Mouse (Mus musculus) forebrain, postnatal 0 days (tissue): ENCODE results near the gene Cyth2. TPM values are rescaled to one million over a fixed set of nuclear protein-coding genes. Genes with fewer than 3 reads are reported as not detected.

Experiments
- ATAC-seq: fragments of 200-750 bp; cut with Nextera tagmentation; 2 replicates; pipeline ENCODE4 v1.8.0; 2017; ENCODE audit warnings: mild to moderate bottlenecking, moderate library complexity
- DNase-seq: peaks from one replicate; pipeline ENCODE4 v3.0.0-alpha.2; 2015
- H3K27ac ChIP-seq: fragments of 300-500 bp; sonication (generic); 2 replicates; pipeline ENCODE4 v1.5.1; 2014; ENCODE audit warnings: low read depth, mild to moderate bottlenecking, antibody characterized with exemption, low read length, moderate library complexity, mixed read lengths
- H3K27me3 ChIP-seq: fragments of 300-500 bp; sonication (generic); 2 replicates; pipeline ENCODE4 v1.6.1; 2014; ENCODE audit warnings: mild to moderate bottlenecking, low read length, mixed read lengths; ENCODE audit not compliant: insufficient read depth
- H3K36me3 ChIP-seq: fragments of 300-500 bp; sonication (generic); 2 replicates; pipeline ENCODE4 v1.6.1; 2014; ENCODE audit warnings: mild to moderate bottlenecking, moderate library complexity; ENCODE audit not compliant: insufficient read depth
- H3K4me1 ChIP-seq: fragments of 300-500 bp; sonication (generic); 2 replicates; pipeline ENCODE4 v1.6.1; 2014; ENCODE audit warnings: antibody characterized with exemption; ENCODE audit not compliant: insufficient read depth
- H3K4me2 ChIP-seq: fragments of 300-500 bp; sonication (generic); 2 replicates; pipeline ENCODE4 v1.6.1; 2014; ENCODE audit warnings: low read depth, mild to moderate bottlenecking, moderate library complexity
- H3K4me3 ChIP-seq: fragments of 300-500 bp; sonication (generic); 2 replicates; pipeline ENCODE4 v1.5.1; 2014; ENCODE audit warnings: low read depth, low read length, mixed read lengths
- H3K9ac ChIP-seq: fragments of 300-500 bp; sonication (generic); 2 replicates; pipeline ENCODE4 v1.6.1; 2014; ENCODE audit warnings: mild to moderate bottlenecking
- H3K9me3 ChIP-seq: fragments of 300-500 bp; sonication (generic); 2 replicates; pipeline ENCODE4 v1.6.1; 2016; ENCODE audit warnings: low read length
- CTCF ChIP-seq: sonication (generic); IDR thresholded peaks from 2 replicates; pipeline ENCODE4 v1.5.1; 2016; ENCODE audit warnings: antibody characterized with exemption, control low read depth, low read depth
- WGBS: fragments of 180-500 bp; shearing (Covaris S2); extraction: QIAGEN DNeasy Blood & Tissue Kit; methylation state at CpG from one replicate; pipeline ENCODE4 v1.1.7; 2014; 5-methylcytosine and 5-hydroxymethylcytosine counted together
- polyA plus RNA-seq: library from polyadenylated mRNA; unstranded; fragments of >200 nt; fragmentation: Nextera tagmentation; extraction: Ambion mirVana; gene quantifications from 2 replicates; pipeline ENCODE4 v1.2.1, GENCODE M21; 2015
- total RNA-seq: library from RNA; depleted of rRNA; stranded (reverse); fragments of >200 nt; gene quantifications from 2 replicates; pipeline ENCODE4 v1.2.3, GENCODE M21; 2014; rRNA removed

The Cyth2 gene
- total and polyA plus RNA-seq, 2 experiments from 2014 or later, result 253 to 282 TPM

- no peak for DNase-seq
These were observed 55.0 kb downstream of the Cyth2 start for GRCm38 (mm10) chr7:45759400-45759799.

More at GRCm38 (mm10) chr7:45759400-45759799, 55.0 kb downstream of the Cyth2 start:
- 11% methylated on average over 21 of the region's 27 CpGs for WGBS
- no peak for ATAC-seq
- H3K4me3 ChIP-seq, result no peak overlapping the region
- H3K27me3 ChIP-seq, result peaks cover 11% of the 10 kb centered on the region; the same call in 1 of the 2 replicates
- H3K4me2 ChIP-seq, result no peak overlapping the region
- no peaks in the 10 kb centered on the region for H3K36me3 ChIP-seq
- H3K27ac ChIP-seq, result no peak overlapping the region
- H3K9me3 ChIP-seq, result no peaks in the 10 kb centered on the region
- H3K9ac ChIP-seq, result no peak overlapping the region
- no peaks in the 10 kb centered on the region for H3K4me1 ChIP-seq
- TF ChIP-seq CTCF, result no peak

Other genes with a start within 250 kb of the Cyth2 start
- gene Bcat2, start 244.4 kb downstream of the Cyth2 start, total RNA-seq, result 13.7 and 14.2 TPM in 2 replicates
- gene Bcat2, start 244.4 kb downstream of the Cyth2 start, polyA plus RNA-seq, result 17.7 and 20.2 TPM in 2 replicates
- gene Fgf21, start 199.1 kb downstream of the Cyth2 start, total RNA-seq, result not detected in 2 replicates
- gene Fgf21, start 199.1 kb downstream of the Cyth2 start, polyA plus RNA-seq, result not detected in 2 replicates
- gene Fut1, start 197.3 kb downstream of the Cyth2 start, total RNA-seq, result 0.08 and 0.29 TPM in 2 replicates
- not detected in 2 replicates for gene Fut1, start 197.3 kb downstream of the Cyth2 start, polyA plus RNA-seq
- 0.08 and 0.14 TPM in 2 replicates for gene Izumo1, start 192.8 kb downstream of the Cyth2 start, total RNA-seq
- not detected in 2 replicates for gene Izumo1, start 192.8 kb downstream of the Cyth2 start, polyA plus RNA-seq
- 26.5 and 37.4 TPM in 2 replicates for gene Rasip1, start 187.1 kb downstream of the Cyth2 start, total RNA-seq
- gene Rasip1, start 187.1 kb downstream of the Cyth2 start, polyA plus RNA-seq, result 22.8 and 27.2 TPM in 2 replicates
- gene Mamstr, start 174.6 kb downstream of the Cyth2 start, total RNA-seq, result 2.2 and 2.8 TPM in 2 replicates
- gene Mamstr, start 174.6 kb downstream of the Cyth2 start, polyA plus RNA-seq, result 2.6 TPM in 2 replicates
- 0.15 TPM in 1 of 2 replicates, not detected in the other for gene Fut2, start 148.2 kb downstream of the Cyth2 start, total RNA-seq
- 0.06 and 0.13 TPM in 2 replicates for gene Fut2, start 148.2 kb downstream of the Cyth2 start, polyA plus RNA-seq
- gene Ntn5, start 130.6 kb downstream of the Cyth2 start, total RNA-seq, result 0.23 and 0.33 TPM in 2 replicates
- 0.47 and 0.79 TPM in 2 replicates for gene Ntn5, start 130.6 kb downstream of the Cyth2 start, polyA plus RNA-seq
- 0.52 and 0.62 TPM in 2 replicates for gene Sec1, start 120.2 kb downstream of the Cyth2 start, total RNA-seq
- gene Sec1, start 120.2 kb downstream of the Cyth2 start, polyA plus RNA-seq, result 0.18 and 0.34 TPM in 2 replicates
- 104 and 122 TPM in 2 replicates for gene Car11, start 114.7 kb downstream of the Cyth2 start, total RNA-seq
- 92.1 and 102 TPM in 2 replicates for gene Car11, start 114.7 kb downstream of the Cyth2 start, polyA plus RNA-seq
- 9.0 and 11.7 TPM in 2 replicates for gene Dbp, start 109.5 kb downstream of the Cyth2 start, total RNA-seq
- gene Dbp, start 109.5 kb downstream of the Cyth2 start, polyA plus RNA-seq, result 6.4 and 6.6 TPM in 2 replicates
- 891 and 1,057 TPM in 2 replicates for gene Rpl18, start 99.1 kb downstream of the Cyth2 start, total RNA-seq
- 517 and 655 TPM in 2 replicates for gene Rpl18, start 99.1 kb downstream of the Cyth2 start, polyA plus RNA-seq
- gene Sphk2, start 96.6 kb downstream of the Cyth2 start, total RNA-seq, result 19.6 and 21.5 TPM in 2 replicates
- 16.5 and 18.7 TPM in 2 replicates for gene Sphk2, start 96.6 kb downstream of the Cyth2 start, polyA plus RNA-seq
- 0.31 and 0.33 TPM in 2 replicates for gene Fam83e, start 93.4 kb downstream of the Cyth2 start, total RNA-seq
- 0.09 TPM in 1 of 2 replicates, not detected in the other for gene Fam83e, start 93.4 kb downstream of the Cyth2 start, polyA plus RNA-seq
- gene Spaca4, start 88.8 kb downstream of the Cyth2 start, total RNA-seq, result not detected in 2 replicates
- gene Spaca4, start 88.8 kb downstream of the Cyth2 start, polyA plus RNA-seq, result not detected in 2 replicates
- gene Lmtk3, start 30.8 kb downstream of the Cyth2 start, total RNA-seq, result 128 and 144 TPM in 2 replicates
- gene Lmtk3, start 30.8 kb downstream of the Cyth2 start, polyA plus RNA-seq, result 8.9 and 12.5 TPM in 2 replicates
- 6.5 and 8.9 TPM in 2 replicates for gene Sult2b1, start 29.9 kb downstream of the Cyth2 start, total RNA-seq
- 9.6 and 10.0 TPM in 2 replicates for gene Sult2b1, start 29.9 kb downstream of the Cyth2 start, polyA plus RNA-seq
- gene Kcnj14, start 10.2 kb upstream of the Cyth2 start, total RNA-seq, result 0.54 and 1.00 TPM in 2 replicates
- 0.48 and 1.1 TPM in 2 replicates for gene Kcnj14, start 10.2 kb upstream of the Cyth2 start, polyA plus RNA-seq
- 39.3 and 41.8 TPM in 2 replicates for gene Grwd1, start 16.4 kb upstream of the Cyth2 start, total RNA-seq
- 55.9 and 60.7 TPM in 2 replicates for gene Grwd1, start 16.4 kb upstream of the Cyth2 start, polyA plus RNA-seq
- 129 TPM in 2 replicates for gene Kdelr1, start 58.2 kb upstream of the Cyth2 start, total RNA-seq
- gene Kdelr1, start 58.2 kb upstream of the Cyth2 start, polyA plus RNA-seq, result 45.8 and 49.6 TPM in 2 replicates
- 9.0 and 12.9 TPM in 2 replicates for gene Grin2d, start 63.8 kb upstream of the Cyth2 start, total RNA-seq
- gene Grin2d, start 63.8 kb upstream of the Cyth2 start, polyA plus RNA-seq, result 1.9 and 3.4 TPM in 2 replicates
- 0.31 TPM in 1 of 2 replicates, not detected in the other for gene Syngr4, start 82.1 kb upstream of the Cyth2 start, total RNA-seq
- 0.40 TPM in 2 replicates for gene Syngr4, start 82.1 kb upstream of the Cyth2 start, polyA plus RNA-seq
- gene Tmem143, start 82.4 kb upstream of the Cyth2 start, total RNA-seq, result 22.1 and 29.7 TPM in 2 replicates
- 4.9 and 5.7 TPM in 2 replicates for gene Tmem143, start 82.4 kb upstream of the Cyth2 start, polyA plus RNA-seq
- gene Emp3, start 106.8 kb upstream of the Cyth2 start, total RNA-seq, result 10.0 and 22.7 TPM in 2 replicates
- 24.9 and 33.7 TPM in 2 replicates for gene Emp3, start 106.8 kb upstream of the Cyth2 start, polyA plus RNA-seq
- gene Ccdc114, start 109.5 kb upstream of the Cyth2 start, total RNA-seq, result 4.3 and 5.8 TPM in 2 replicates
- gene Ccdc114, start 109.5 kb upstream of the Cyth2 start, polyA plus RNA-seq, result 3.1 and 5.1 TPM in 2 replicates
- 0.54 and 0.62 TPM in 2 replicates for gene Abcc6, start 215.7 kb upstream of the Cyth2 start, total RNA-seq
- 0.11 and 0.34 TPM in 2 replicates for gene Abcc6, start 215.7 kb upstream of the Cyth2 start, polyA plus RNA-seq
- gene Nomo1, start 219.1 kb upstream of the Cyth2 start, total RNA-seq, result 40.5 and 41.1 TPM in 2 replicates
- gene Nomo1, start 219.1 kb upstream of the Cyth2 start, polyA plus RNA-seq, result 27.3 and 32.9 TPM in 2 replicates